Mouse (Mus musculus): ENCODE measurements at regions not wholly inside any gene's neighbourhood (a gene's known extent, or its start where the extent isn't known, plus 50 kb on each side); places are given as distances from the start of the nearest gene placed in this dataset.

DNA sequence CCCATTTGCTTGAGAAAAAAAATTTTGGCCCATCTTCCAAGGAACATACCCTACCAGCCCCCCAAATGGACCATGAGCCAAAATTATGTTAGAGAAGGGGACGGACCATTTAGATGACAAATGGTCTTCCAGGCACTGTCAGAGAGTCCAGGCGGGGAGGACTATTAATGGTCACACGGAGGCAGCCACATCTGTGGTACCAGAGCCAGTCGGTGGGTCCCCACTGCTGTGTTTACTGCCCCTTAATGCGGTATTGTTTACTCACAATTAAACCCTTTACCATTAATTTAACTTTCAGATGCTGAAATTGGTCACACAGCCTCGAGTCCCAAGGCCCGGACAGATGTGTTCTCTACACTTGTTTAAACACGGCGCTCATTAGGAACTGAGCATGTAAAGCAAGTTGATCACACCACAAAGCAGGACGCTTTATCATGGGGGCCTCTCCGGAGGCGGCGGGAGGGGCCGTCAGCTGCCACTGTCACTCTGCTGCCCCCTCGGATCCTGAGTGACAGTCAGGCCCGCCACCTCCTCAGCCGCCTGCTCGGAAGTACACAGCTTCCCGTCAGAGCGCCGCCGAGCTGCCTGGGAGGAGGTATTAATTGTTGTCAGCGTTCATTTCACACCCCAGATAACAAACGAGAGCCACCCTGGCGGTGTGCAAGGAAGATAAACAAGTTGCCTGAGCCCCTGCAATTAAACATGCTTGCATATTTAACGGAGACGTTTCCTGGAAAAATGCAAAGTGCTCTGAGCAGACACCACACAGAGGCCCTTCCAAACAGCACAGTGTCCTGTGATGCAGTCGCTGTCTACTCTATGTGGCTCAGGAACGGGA is 70.6 kb upstream of the Irx3 start:
- no peak for DNase-seq

DNA sequence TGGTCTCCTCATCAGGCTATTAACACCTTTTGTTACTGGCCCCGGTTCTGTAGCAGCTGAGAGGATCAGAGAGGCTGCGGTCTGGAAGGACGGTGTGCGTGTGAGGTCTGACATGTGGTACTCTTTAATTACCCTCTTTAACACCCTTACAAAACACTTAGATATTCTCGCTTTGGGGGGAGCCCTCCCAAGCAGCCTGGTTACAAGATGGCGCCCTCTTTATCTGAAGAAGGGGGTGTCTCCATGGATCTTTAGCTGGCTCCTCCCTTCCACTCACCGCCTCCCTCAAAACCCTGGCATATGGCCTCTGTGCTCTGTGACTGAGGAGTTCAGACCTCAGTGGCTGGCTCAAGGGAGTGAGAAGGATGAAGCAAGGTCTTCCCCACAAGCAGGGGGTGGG is 65.2 kb upstream of the Irx3 start:
- DNase-seq, result no peak

DNA sequence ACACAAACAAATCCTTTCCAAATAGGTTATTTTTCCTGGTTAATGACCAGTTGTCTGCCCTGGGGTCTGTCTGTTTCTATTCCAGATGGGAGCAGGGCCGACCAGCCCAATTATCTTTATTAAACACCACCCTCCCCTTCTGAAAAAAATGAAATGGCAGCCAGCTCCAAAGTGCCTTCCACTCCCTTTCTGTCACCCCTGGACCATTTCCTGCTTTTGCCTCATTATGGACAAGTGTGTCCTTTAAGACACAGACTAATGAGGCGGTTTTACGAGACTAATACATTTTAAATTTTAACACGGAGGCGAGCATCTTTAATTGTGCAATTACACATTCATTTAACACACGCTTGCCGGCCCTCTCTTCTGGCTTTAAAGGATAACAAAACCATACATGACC is 64.2 kb upstream of the Irx3 start:
- no peak for DNase-seq

DNA sequence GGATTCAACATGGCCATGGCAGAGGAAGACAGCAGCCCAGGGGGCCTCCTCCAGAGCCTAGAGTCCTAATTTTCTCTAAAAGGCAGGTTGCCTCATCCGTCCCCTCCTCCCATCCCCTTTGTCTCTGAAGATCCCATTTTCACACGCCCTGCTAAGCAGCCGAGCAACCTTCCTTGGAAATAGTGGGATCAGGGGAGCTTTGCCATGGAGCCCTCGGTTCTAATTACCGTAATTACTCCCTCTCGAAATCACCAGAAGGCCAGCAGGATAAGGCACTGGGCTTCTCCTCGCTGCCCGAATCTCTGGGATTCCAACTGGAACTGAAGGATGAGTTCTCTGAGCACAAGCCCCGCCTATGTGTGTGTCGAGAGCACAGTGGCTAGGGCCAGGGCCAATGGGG is 63.5 kb upstream of the Irx3 start:
- DNase-seq, result no peak

DNA sequence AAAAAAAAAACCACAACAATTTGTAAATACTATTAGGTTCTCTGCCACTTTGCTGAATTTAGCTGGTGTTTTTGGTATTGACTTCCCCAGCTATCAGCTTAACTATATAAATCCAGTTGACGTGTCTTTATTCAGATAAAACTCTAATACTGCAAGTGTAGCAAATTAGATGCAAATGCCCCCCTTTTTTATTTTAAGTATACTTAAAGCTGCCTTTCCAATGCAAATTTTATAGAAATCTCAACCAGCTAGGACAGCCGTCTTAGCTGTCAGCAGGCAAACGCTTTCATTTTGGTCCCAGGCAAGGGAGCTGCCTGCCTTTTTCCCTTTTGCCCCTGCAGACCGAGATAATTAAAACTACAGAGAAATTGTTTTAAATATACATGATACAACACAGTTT is 61.6 kb upstream of the Irx3 start:
- no peak for DNase-seq

DNA sequence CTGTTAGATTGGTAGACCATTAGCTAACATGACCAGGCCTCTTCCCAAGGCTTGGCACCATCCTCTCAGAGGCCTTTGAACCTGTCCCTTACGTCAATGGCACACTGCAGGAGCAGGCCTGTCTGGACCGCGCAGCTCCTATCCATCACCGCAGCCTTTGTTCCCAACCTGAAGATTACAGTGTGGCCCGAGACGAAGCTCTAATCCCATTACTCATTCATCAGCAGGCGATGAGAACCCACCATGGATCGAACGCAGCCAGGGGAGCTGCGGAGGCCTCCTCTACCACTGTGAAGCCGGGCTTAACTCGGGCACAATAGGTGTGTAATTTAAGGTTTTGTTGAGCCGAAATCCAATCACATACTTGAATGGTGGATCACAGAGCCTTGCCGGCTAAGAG is 54.0 kb upstream of the Irx3 start:
- no peak for DNase-seq

DNA sequence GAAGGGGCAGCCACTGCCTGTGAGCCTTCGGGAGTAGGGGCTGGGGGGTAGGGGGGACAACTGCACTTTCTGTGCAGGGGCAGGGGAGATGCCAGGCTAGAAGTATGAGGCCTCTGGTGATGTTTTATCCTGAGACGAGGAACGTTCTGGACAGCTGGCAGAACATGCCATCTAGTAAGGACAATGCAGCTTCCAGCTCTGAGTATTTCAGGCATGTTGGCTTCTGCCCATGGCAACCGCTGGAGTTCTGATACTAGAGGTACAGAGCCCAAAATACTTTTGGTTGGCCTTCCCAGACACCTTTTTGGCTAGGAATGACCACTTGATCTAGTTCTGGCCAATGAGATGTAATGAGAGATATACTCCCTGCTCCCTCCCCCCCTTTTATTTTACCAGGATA is 52.5 kb upstream of the Irx3 start:
- DNase-seq, result no peak

DNA sequence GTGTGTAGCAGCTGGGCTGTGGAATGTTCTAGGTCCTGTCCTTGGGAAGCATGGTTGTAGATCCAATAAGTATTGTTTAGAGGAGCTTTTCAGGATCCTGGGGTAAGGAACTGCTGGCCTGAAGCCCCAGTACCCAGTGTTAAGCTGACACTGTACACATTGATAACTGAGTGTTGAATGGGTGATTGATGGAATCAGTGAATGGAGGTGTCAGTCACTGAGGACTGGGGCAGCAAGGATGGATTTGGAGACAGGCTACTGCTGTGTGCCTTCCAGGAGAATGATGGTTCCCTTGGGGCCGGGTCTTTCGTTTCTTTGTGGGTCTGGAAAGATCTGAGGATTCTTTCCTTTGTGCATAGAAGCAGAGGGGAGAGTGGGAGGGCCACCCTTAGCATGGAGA is 51.9 kb upstream of the Irx3 start:
- no peak for DNase-seq

DNA sequence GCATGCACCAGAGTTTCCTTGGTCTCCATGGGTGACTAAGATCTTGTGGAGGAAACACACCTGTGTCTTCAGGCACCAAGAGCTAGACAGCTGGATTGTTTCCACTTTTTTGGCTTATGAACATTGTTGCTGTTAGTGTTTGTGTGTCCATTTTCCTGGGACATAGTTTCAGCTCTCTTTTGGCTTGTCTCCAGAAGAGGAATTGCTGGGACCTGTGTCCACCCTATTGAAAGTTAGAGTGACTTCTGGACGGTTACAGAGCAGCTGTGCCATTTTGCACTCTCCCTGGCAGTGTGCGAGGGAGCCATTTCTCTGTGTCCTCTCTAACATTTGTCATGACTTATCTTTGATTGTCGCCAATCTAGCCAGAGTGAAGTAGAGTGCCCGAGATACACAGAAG is 51.5 kb upstream of the Irx3 start:
- DNase-seq, result no peak
